Mouse (Mus musculus) lung, embryonic 14.5 days (tissue): ENCODE data around the gene Aqp1. TPM values are rescaled to one million over a fixed set of nuclear protein-coding genes. Genes with fewer than 3 reads are reported as not detected.

Experiments
- ATAC-seq: fragments of 200-750 bp; cut with Nextera tagmentation; 2 replicates; pipeline ENCODE4 v1.8.0; 2017; ENCODE audit warnings: mild to moderate bottlenecking, moderate TSS enrichment, moderate library complexity; ENCODE audit not compliant: insufficient read depth
- DNase-seq: peaks from one replicate; pipeline ENCODE4 v3.0.0-alpha.2; 2015
- H3K27ac ChIP-seq: fragments of 300-500 bp; sonication (generic); 2 replicates; pipeline ENCODE4 v1.5.1; 2014; ENCODE audit warnings: low read depth, mild to moderate bottlenecking, moderate library complexity
- H3K27me3 ChIP-seq: fragments of 300-500 bp; sonication (generic); 2 replicates; pipeline ENCODE4 v1.6.1; 2014; ENCODE audit warnings: low read length, control low read depth; ENCODE audit not compliant: insufficient read depth
- H3K36me3 ChIP-seq: fragments of 300-500 bp; sonication (generic); 2 replicates; pipeline ENCODE4 v1.6.1; 2014; ENCODE audit warnings: control low read depth; ENCODE audit not compliant: insufficient read depth
- H3K4me1 ChIP-seq: fragments of 300-500 bp; sonication (generic); 2 replicates; pipeline ENCODE4 v1.6.1; 2014; ENCODE audit warnings: antibody characterized with exemption, control low read depth; ENCODE audit not compliant: insufficient read depth
- H3K4me2 ChIP-seq: fragments of 300-500 bp; sonication (generic); 2 replicates; pipeline ENCODE4 v1.6.1; 2014; ENCODE audit warnings: mild to moderate bottlenecking
- H3K4me3 ChIP-seq: fragments of 300-500 bp; sonication (generic); 2 replicates; pipeline ENCODE4 v1.5.1; 2014; ENCODE audit warnings: low read depth, low read length
- H3K9ac ChIP-seq: fragments of 300-500 bp; sonication (generic); 2 replicates; pipeline ENCODE4 v1.6.1; 2014
- H3K9me3 ChIP-seq: fragments of 300-500 bp; sonication (generic); 2 replicates; pipeline ENCODE4 v1.6.1; 2016; ENCODE audit warnings: low read depth, low read length, control low read depth
- CTCF ChIP-seq: IDR thresholded peaks from 2 replicates; pipeline ENCODE4 v1.5.1; 2016; ENCODE audit warnings: antibody characterized with exemption, low read depth
- WGBS: fragments of 180-500 bp; shearing (Covaris S2); extraction: QIAGEN DNeasy Blood & Tissue Kit; methylation state at CpG from one replicate; pipeline ENCODE4 v1.1.7; 2014; 5-methylcytosine and 5-hydroxymethylcytosine counted together
- microRNA-seq: library from miRNA; unstranded; fragments of <30 nt; microRNA quantifications from one replicate; pipeline ENCODE4, GENCODE M21; 2016; ENCODE audit warnings: borderline number of aligned reads
- polyA plus RNA-seq: library from polyadenylated mRNA; unstranded; fragments of >200 nt; fragmentation: Nextera tagmentation; extraction: Ambion mirVana; gene quantifications from 2 replicates; pipeline ENCODE4 v1.2.1, GENCODE M21; 2014

The Aqp1 gene
- polyA plus RNA-seq, 1 experiment from 2014 or later = 4.4 TPM

- Histone ChIP-seq H3K36me3 (no peaks in the 10 kb centered on the region), H3K4me2 (no peak overlapping the region), H3K27me3 (no peaks in the 10 kb centered on the region; the same call in 1 of the 2 replicates), H3K9ac (no peak overlapping the region), H3K4me3 (no peak overlapping the region), H3K9me3 (no peaks in the 10 kb centered on the region), H3K27ac (no peak overlapping the region), H3K4me1 (no peaks in the 10 kb centered on the region)
- DNase-seq = no peak
- no peak for TF ChIP-seq CTCF
- ATAC-seq = no peak
- WGBS = 50% methylated on average over 5 of the region's 5 CpGs
These were observed 53.1 kb downstream of the Aqp1 start for GRCm38 (mm10) chr6:55389321-55389720.

DNA sequence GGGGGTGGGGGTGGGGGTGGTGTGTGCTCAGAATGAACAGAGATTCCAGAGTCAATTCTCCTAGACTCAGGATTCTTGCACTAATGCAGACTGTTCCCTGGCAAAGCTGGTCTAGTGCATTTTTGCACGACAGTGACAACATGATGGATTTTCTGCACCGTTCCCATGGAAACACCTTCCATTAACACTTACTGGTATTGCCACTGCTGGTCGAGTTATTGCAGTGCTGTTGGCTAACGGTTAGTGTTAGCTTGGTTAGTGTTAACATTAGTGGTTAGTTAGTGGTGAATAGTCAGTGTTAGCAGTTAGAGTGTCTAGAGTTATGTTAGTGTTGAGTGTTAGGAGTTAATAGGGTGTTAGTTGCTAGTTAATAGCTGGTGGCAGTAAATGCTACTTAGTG, 55.6 kb downstream of the Aqp1 start:
- Histone ChIP-seq H3K36me3 (no peaks in the 10 kb centered on the region), H3K27me3 (no peaks in the 10 kb centered on the region; the same call in 1 of the 2 replicates), H3K9me3 (no peaks in the 10 kb centered on the region), H3K4me3 (no peak overlapping the region), H3K9ac (no peak overlapping the region), H3K4me2 (no peak overlapping the region), H3K27ac (no peak overlapping the region), H3K4me1 (peaks cover 3% of the 10 kb centered on the region; the same call in 1 of the 2 replicates)
- DNase-seq (no peak), ATAC-seq (no peak)
- WGBS = 14% methylated on average over 4 of the region's 4 CpGs
- TF ChIP-seq CTCF = no peak

DNA sequence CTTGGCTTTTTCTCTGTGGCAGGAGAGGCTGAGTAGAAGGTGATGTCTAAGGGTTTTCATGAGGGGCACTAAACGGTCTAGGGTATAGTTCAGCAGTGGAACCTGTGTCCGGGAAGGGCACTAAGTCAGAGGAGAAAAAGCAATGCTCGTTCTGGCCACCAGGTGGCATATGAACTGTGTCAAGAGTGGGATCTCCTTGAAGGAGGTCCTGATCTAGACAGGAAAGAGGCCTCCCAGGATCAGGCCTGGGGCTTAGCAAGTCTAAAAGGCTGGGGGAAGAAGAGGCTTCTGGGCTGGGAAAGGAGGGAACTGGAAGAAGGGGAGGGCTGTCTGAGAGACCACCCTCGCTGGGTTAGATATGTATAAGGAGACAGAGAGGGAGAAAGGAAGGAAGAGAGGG, 56.2 kb downstream of the Aqp1 start:
- Histone ChIP-seq H3K27ac (no peak overlapping the region), H3K27me3 (no peaks in the 10 kb centered on the region; the same call in 1 of the 2 replicates), H3K9me3 (no peaks in the 10 kb centered on the region), H3K9ac (no peak overlapping the region), H3K4me1 (peaks cover 4% of the 10 kb centered on the region; the same call in 1 of the 2 replicates), H3K36me3 (no peaks in the 10 kb centered on the region), H3K4me2 (no peak overlapping the region), H3K4me3 (no peak overlapping the region)
- WGBS = 7% methylated on average over 4 of the region's 4 CpGs
- ATAC-seq (peak; percentile 21; the same call in 1 of the 2 replicates), DNase-seq (peak; percentile 94)
- peak; percentile 93 for TF ChIP-seq CTCF

GRCm38 (mm10) chr6:55394854-55395253, 58.6 kb downstream of the Aqp1 start:
- Histone ChIP-seq H3K4me2 (no peak overlapping the region), H3K4me1 (peaks cover 4% of the 10 kb centered on the region; the same call in 1 of the 2 replicates), H3K9ac (no peak overlapping the region), H3K4me3 (no peak overlapping the region), H3K27ac (no peak overlapping the region), H3K9me3 (no peaks in the 10 kb centered on the region), H3K36me3 (no peaks in the 10 kb centered on the region), H3K27me3 (no peaks in the 10 kb centered on the region; the same call in 1 of the 2 replicates)
- DNase-seq = no peak
- TF ChIP-seq CTCF = no peak
- WGBS = 67% methylated on average over 10 of the region's 10 CpGs
- ATAC-seq = no peak

DNA sequence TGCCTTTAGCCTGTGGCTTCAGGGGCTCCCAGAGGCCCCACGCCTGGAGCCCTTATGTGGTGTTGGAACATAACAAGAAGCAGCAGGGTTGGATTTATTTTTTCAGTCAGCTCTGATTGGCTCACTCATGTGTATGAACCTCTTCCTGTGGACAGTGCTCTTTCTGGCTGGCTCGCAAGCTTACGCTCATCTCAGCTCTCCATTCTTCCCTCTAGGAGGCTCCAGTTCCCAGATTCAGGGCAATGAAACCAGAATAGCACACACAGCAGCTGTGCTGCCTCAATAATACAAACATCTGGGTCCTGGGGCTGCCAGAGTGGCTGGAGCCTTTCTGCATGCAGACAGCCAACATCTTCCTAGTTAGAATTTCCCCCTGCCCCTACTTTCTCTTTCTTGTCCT, 59.9 kb downstream of the Aqp1 start:
- Histone ChIP-seq H3K4me1 (peaks cover 4% of the 10 kb centered on the region; the same call in 1 of the 2 replicates), H3K9ac (no peak overlapping the region), H3K4me3 (no peak overlapping the region), H3K27ac (peak overlapping the region; percentile 32; the same call in 1 of the 2 replicates), H3K27me3 (no peaks in the 10 kb centered on the region), H3K36me3 (no peaks in the 10 kb centered on the region), H3K4me2 (peak overlapping the region; percentile 20; the same call in 1 of the 2 replicates), H3K9me3 (no peaks in the 10 kb centered on the region)
- ATAC-seq = peak; percentile 87
- peak; percentile 59 for TF ChIP-seq CTCF
- peak; percentile 87 for DNase-seq
- WGBS = 15% methylated on average over 3 of the region's 3 CpGs

DNA sequence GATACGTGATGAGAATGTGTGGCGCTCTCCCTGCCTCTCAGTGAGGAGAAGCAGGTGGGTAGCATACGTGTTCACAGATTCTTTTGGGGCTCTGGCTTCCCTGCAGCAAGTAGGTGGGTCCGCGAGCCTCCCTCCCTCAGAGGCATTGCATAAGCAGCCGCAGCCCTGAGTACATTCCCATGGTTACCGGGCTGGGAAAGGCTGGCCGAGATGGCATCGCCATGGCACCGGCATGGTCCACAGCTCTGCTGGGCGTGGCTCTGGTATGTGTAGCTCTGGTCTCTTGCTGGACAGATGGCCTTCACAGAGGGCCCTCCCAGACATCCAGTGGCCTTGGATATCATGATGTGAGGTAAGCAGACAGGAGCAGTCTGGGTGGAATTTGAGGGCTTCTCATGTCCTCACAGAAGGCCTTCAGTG, 60.4 kb downstream of the Aqp1 start:
- Histone ChIP-seq H3K36me3 (no peaks in the 10 kb centered on the region), H3K4me1 (peaks cover 4% of the 10 kb centered on the region; the same call in 1 of the 2 replicates), H3K4me3 (no peak overlapping the region), H3K9me3 (no peaks in the 10 kb centered on the region), H3K27ac (peak overlapping the region; percentile 32; the same call in 1 of the 2 replicates), H3K9ac (no peak overlapping the region), H3K27me3 (no peaks in the 10 kb centered on the region), H3K4me2 (peak overlapping the region; percentile 20; the same call in 1 of the 2 replicates)
- TF ChIP-seq CTCF = no peak
- WGBS = 55% methylated on average over 11 of the region's 11 CpGs
- DNase-seq = peak; percentile 43
- peak; percentile 59; the same call in 1 of the 2 replicates for ATAC-seq

Small RNA genes lying within 50 kb of the gene (microRNA-seq; reads per million reads assigned to microRNA genes)
- gene Gm25458 = not detected

Other genes with a start within 250 kb of the Aqp1 start
- gene Crhr2, start 203.4 kb upstream of the Aqp1 start, polyA plus RNA-seq = 0.19 TPM in 1 of 2 replicates, not detected in the other
- gene Inmt, start 161.4 kb upstream of the Aqp1 start, polyA plus RNA-seq = 0.29 TPM in 1 of 2 replicates, not detected in the other
- 17.7 and 18.8 TPM in 2 replicates for gene Mindy4, start 133.0 kb upstream of the Aqp1 start, polyA plus RNA-seq
- not detected in 2 replicates for gene Ghrhr, start 39.9 kb downstream of the Aqp1 start, polyA plus RNA-seq
- gene Adcyap1r1, start 115.5 kb downstream of the Aqp1 start, polyA plus RNA-seq = 0.60 and 0.61 TPM in 2 replicates